Mouse (Mus musculus): ENCODE measurements around the gene Six3. TPM values are rescaled to one million over a fixed set of nuclear protein-coding genes. Genes with fewer than 3 reads are reported as not detected.

Six3 gene
- polyA plus RNA-seq, 1 experiment: not detected

DNA sequence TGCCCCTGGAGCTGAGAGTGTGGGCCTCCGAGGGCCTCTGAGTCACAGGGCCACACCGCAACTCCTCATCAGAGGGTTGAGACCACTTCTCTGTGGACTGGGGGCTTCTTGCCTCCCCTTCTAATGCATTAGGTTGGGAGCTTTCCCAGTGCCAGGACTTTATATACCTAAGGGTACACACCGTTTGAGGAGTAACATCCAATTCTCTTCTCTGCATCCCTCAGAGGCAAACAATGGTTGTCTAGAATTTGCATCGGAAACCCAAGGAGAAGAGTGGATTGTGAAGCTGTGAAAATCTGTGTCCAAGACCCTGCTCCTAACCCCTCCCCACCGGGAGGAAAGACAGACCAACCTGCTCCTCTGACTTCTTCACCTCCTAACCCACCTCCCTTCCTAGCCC is 14.3 kb downstream of the Six3 start:
- H3K27me3 ChIP-seq (ENCODE audit: control insufficient read depth, insufficient read depth, low read length, poor library complexity, severe bottlenecking): peaks cover 17% of the 10 kb centered on the region
- no peaks in the 10 kb centered on the region for H3K36me3 ChIP-seq (ENCODE audit: control insufficient read depth, insufficient read depth, low read length, poor library complexity, severe bottlenecking)
- H3K9ac ChIP-seq (ENCODE audit: low read depth, poor library complexity, severe bottlenecking): no peak overlapping the region
- H3K4me1 ChIP-seq (ENCODE audit: control insufficient read depth, insufficient read depth, low read length): no peaks in the 10 kb centered on the region
- no peak overlapping the region for H3K4me3 ChIP-seq (ENCODE audit: low read depth, low read length)
- H3K27ac ChIP-seq (ENCODE audit: insufficient read depth, low read length): no peak overlapping the region
- TF ChIP-seq CTCF (IDR thresholded peaks at IDR 0.05; ENCODE audit: low read depth, low read length) (no peak), EP300 (IDR thresholded peaks at IDR 0.05; ENCODE audit: insufficient read depth, low read depth, low read length) (no peak), POLR2A (IDR thresholded peaks at IDR 0.05; ENCODE audit: insufficient read depth, low read length) (no peak)
- H3K9me3 ChIP-seq (replicated peaks; ENCODE audit: control insufficient read depth, insufficient read depth, low read length, poor library complexity, severe bottlenecking): no peaks in the 10 kb centered on the region

DNA sequence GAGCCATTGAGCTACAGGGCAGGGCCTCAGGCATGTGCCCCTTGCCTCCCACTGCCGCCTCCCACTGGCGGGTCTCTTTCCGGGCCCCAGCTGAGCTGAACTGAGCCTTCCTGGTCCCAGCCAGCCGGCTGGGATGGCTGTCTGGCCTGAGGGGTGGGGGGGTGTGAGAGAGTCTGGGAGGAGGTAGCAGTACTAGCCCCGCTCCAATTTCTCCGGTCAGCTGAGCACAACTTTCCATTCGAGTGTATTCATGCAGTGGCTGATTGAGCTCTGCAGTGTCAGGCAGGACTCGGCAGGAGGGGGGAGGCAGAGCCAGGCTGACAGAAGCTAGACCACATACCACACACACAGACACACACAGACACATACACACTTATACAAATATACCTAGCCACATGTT is 15.4 kb downstream of the Six3 start:
- H3K9me3 ChIP-seq (replicated peaks; ENCODE audit: control insufficient read depth, insufficient read depth, low read length, poor library complexity, severe bottlenecking): no peaks in the 10 kb centered on the region
- no peak overlapping the region for H3K9ac ChIP-seq (ENCODE audit: low read depth, poor library complexity, severe bottlenecking)
- H3K36me3 ChIP-seq (ENCODE audit: control insufficient read depth, insufficient read depth, low read length, poor library complexity, severe bottlenecking): no peaks in the 10 kb centered on the region
- TF ChIP-seq EP300 (IDR thresholded peaks at IDR 0.05; ENCODE audit: insufficient read depth, low read depth, low read length): no peak
- no peak for TF ChIP-seq CTCF (IDR thresholded peaks at IDR 0.05; ENCODE audit: low read depth, low read length)
- no peak for TF ChIP-seq POLR2A (IDR thresholded peaks at IDR 0.05; ENCODE audit: insufficient read depth, low read length)
- H3K4me3 ChIP-seq (ENCODE audit: low read depth, low read length): no peak overlapping the region
- H3K27me3 ChIP-seq (ENCODE audit: control insufficient read depth, insufficient read depth, low read length, poor library complexity, severe bottlenecking): peaks cover 10% of the 10 kb centered on the region
- no peak overlapping the region for H3K27ac ChIP-seq (ENCODE audit: insufficient read depth, low read length)
- H3K4me1 ChIP-seq (ENCODE audit: control insufficient read depth, insufficient read depth, low read length): no peaks in the 10 kb centered on the region

DNA sequence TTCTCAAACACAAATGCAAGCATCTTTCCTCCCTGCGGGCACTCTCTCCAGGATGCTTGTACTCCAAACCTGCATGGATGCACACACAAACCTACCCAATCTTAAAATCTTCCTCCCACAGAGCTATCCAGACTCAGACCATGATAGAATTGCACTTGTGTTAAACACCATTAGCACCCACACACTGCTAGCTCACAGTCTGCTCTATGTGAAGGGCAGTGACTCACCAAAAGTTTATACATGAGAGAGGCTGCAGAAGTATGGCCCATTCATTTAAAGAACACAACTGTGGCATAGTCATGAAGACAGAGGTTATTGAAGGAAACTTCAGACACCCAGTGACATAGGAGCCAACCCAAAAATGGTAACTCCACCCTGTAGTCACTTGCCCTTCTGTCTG is 16.0 kb downstream of the Six3 start:
- Histone ChIP-seq H3K9me3 (replicated peaks; ENCODE audit: control insufficient read depth, insufficient read depth, low read length, poor library complexity, severe bottlenecking) (no peaks in the 10 kb centered on the region), H3K4me3 (ENCODE audit: low read depth, low read length) (no peak overlapping the region), H3K9ac (ENCODE audit: low read depth, poor library complexity, severe bottlenecking) (no peak overlapping the region), H3K27ac (ENCODE audit: insufficient read depth, low read length) (no peak overlapping the region), H3K4me1 (ENCODE audit: control insufficient read depth, insufficient read depth, low read length) (no peaks in the 10 kb centered on the region), H3K36me3 (ENCODE audit: control insufficient read depth, insufficient read depth, low read length, poor library complexity, severe bottlenecking) (no peaks in the 10 kb centered on the region), H3K27me3 (ENCODE audit: control insufficient read depth, insufficient read depth, low read length, poor library complexity, severe bottlenecking) (peaks cover 6% of the 10 kb centered on the region)
- no peak for TF ChIP-seq CTCF (IDR thresholded peaks at IDR 0.05; ENCODE audit: low read depth, low read length)
- no peak for TF ChIP-seq POLR2A (IDR thresholded peaks at IDR 0.05; ENCODE audit: insufficient read depth, low read length)
- TF ChIP-seq EP300 (IDR thresholded peaks at IDR 0.05; ENCODE audit: insufficient read depth, low read depth, low read length): no peak

DNA sequence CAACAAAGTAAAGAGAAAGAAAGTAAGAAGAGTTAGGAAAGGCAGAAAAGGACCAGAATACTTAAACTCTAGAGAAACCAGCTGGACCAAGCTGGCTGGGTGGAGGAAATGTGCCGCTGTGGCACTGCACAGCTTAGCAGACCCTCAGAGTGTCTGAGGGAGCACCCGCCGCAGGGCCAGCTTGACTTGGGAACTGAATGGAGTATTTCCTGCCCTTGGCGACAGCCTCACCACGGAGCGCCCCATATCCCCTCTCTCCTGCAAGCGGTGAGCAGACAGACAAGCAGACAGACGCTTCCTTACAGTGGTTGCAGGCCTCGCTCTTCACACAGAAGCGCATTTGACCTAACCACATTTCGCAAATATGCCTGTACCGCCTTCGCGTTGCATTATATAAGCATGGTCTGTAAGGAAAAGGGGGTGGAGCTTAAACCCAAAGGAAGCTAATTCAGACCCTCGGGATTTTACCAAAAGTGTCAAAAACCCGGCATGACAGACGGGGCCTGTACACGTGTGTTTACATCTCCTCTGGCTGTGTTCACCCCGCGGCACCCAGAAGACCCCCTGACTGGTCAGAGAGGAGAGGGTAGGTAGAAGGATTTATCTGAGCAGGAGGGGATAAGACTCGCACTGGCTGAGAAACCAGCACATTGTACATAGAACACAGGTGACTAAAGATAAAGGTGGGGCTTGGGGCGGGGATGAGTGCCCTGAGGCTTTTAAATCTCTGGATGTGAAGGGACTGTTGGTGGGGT is 17.1 kb downstream of the Six3 start:
- H3K9me3 ChIP-seq (replicated peaks; ENCODE audit: control insufficient read depth, insufficient read depth, low read length, poor library complexity, severe bottlenecking): no peaks in the 10 kb centered on the region
- H3K27ac ChIP-seq (ENCODE audit: insufficient read depth, low read length): no peak overlapping the region
- H3K27me3 ChIP-seq (ENCODE audit: control insufficient read depth, insufficient read depth, low read length, poor library complexity, severe bottlenecking): peaks cover 6% of the 10 kb centered on the region
- TF ChIP-seq CTCF (IDR thresholded peaks at IDR 0.05; ENCODE audit: low read depth, low read length) (no peak), EP300 (IDR thresholded peaks at IDR 0.05; ENCODE audit: insufficient read depth, low read depth, low read length) (no peak), POLR2A (IDR thresholded peaks at IDR 0.05; ENCODE audit: insufficient read depth, low read length) (no peak)
- H3K4me3 ChIP-seq (ENCODE audit: low read depth, low read length): no peak overlapping the region
- H3K4me1 ChIP-seq (ENCODE audit: control insufficient read depth, insufficient read depth, low read length): no peaks in the 10 kb centered on the region
- H3K9ac ChIP-seq (ENCODE audit: low read depth, poor library complexity, severe bottlenecking): no peak overlapping the region
- H3K36me3 ChIP-seq (ENCODE audit: control insufficient read depth, insufficient read depth, low read length, poor library complexity, severe bottlenecking): no peaks in the 10 kb centered on the region

DNA sequence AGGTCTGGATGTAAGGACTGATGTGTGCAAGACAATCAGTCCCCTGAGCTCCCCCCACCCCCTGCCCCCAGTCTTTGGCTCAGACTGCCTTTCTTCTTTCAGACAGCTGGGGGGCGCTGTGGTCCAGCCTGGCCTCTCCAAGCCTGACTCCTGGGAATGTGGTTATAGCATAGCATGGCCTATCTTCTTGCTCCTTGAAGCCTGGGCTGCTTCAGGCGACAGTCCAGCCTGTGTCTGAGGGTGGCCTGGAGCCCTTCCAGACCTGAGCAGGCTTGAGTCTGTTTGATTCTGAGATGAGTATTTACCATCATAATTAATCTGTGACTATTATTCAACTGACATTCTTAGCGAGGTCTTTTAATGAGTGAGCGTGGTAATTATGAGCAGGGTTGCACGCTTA is 17.7 kb downstream of the Six3 start:
- TF ChIP-seq EP300 (IDR thresholded peaks at IDR 0.05; ENCODE audit: insufficient read depth, low read depth, low read length) (no peak), CTCF (IDR thresholded peaks at IDR 0.05; ENCODE audit: low read depth, low read length) (peak; percentile 60)
- Histone ChIP-seq H3K4me3 (ENCODE audit: low read depth, low read length) (no peak overlapping the region), H3K36me3 (ENCODE audit: control insufficient read depth, insufficient read depth, low read length, poor library complexity, severe bottlenecking) (no peaks in the 10 kb centered on the region), H3K9me3 (replicated peaks; ENCODE audit: control insufficient read depth, insufficient read depth, low read length, poor library complexity, severe bottlenecking) (no peaks in the 10 kb centered on the region), H3K27me3 (ENCODE audit: control insufficient read depth, insufficient read depth, low read length, poor library complexity, severe bottlenecking) (peaks cover 5% of the 10 kb centered on the region), H3K27ac (ENCODE audit: insufficient read depth, low read length) (no peak overlapping the region), H3K9ac (ENCODE audit: low read depth, poor library complexity, severe bottlenecking) (no peak overlapping the region), H3K4me1 (ENCODE audit: control insufficient read depth, insufficient read depth, low read length) (no peaks in the 10 kb centered on the region)

DNA sequence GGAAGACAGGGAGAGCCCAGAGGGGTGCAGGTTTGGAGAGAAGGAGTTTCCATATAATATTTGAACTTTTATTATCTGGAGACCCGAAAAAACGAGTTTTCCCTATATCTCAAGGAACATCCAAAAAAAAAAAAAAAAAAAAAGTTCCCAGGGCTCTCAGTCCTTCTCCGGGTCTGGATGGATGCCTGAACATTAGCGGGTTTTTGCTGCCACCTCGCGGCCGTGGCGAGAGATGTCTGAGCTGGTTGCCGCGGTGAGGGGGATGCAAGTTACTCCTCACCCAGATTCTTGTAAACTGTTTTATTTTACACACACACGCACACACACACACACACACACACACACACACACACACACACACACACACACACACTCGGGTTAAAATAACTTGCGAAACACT is 20.2 kb downstream of the Six3 start:
- H3K27me3 ChIP-seq (ENCODE audit: control insufficient read depth, insufficient read depth, low read length, poor library complexity, severe bottlenecking): peaks cover 4% of the 10 kb centered on the region; the same call in 1 of the 2 replicates
- H3K4me1 ChIP-seq (ENCODE audit: control insufficient read depth, insufficient read depth, low read length): no peaks in the 10 kb centered on the region
- no peak overlapping the region for H3K4me3 ChIP-seq (ENCODE audit: low read depth, low read length)

More for the DNA sequence above, 20.2 kb downstream of the Six3 start:
- Histone ChIP-seq H3K36me3 (ENCODE audit: control insufficient read depth, insufficient read depth, low read length, poor library complexity, severe bottlenecking) (no peaks in the 10 kb centered on the region), H3K27ac (ENCODE audit: insufficient read depth, low read length) (no peak overlapping the region), H3K9me3 (replicated peaks; ENCODE audit: control insufficient read depth, insufficient read depth, low read length, poor library complexity, severe bottlenecking) (no peaks in the 10 kb centered on the region), H3K9ac (ENCODE audit: low read depth, poor library complexity, severe bottlenecking) (no peak overlapping the region)
- TF ChIP-seq CTCF (IDR thresholded peaks at IDR 0.05; ENCODE audit: low read depth, low read length) (peak; percentile 76), POLR2A (IDR thresholded peaks at IDR 0.05; ENCODE audit: insufficient read depth, low read length) (no peak)
